Mouse (Mus musculus) c-Kit-positive CD71-positive TER-119-negative erythroid progenitor cells, embryonic 14.5 days (primary cell): Measurements from ENCODE around the gene BC100530.
"Not testable (repeated sequence)": the region's sequence is repeated elsewhere in the genome, so short reads cannot be mapped to it uniquely, and the experiment has no call there.

Experiments used
- DNase-seq: peaks from one replicate; pipeline ENCODE4 v3.0.0-alpha.2; 2013; ENCODE audit warnings: low read depth

The BC100530 gene

DNA sequence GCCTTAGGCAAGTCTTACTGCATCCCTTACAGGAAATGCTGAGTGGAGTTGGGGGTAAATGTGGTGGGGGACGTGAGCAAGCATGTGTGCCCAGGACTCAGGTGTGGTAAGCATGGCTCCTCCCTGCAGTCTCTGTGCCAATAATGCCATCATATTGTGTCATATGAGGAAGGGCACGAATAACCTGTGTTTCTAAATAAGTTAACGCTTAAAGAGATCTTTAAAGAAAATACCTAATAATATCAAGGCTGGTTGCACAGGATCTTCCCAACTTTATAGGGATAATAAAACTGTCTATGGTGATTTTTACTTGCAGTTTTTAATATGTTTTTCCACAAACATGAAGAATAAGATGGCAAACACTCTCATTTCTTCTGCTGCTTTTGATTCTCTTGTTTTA is at the start of gene BC100530:
BC100530 (minus strand) TSS at position 101 of the 400 bp plus-strand sequence.
- not testable (repeated sequence) for DNase-seq

DNA sequence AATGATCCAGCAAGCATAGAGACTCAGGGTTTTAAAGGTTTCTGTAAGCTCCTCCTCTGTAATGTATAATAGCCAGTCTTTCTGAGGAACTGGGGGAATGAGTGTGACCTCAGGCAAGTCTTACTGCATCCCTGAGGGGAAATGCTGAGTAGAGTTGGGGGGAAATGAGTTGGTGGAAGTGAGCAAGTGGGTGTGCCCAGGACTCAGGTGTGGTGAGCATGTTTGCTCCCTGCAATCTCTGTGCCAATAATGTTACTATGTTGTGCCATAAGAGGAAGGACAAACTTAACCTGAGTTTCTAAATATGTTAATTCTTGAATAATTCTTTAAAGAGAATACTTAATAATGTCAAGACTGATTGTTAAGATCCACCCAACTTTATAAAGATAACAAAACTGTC is 40.8 kb upstream of the BC100530 start, which contains the start of gene Stfa2:
Stfa2 (minus strand) TSS at position 101 of the 400 bp plus-strand sequence.
- no peak for DNase-seq

DNA sequence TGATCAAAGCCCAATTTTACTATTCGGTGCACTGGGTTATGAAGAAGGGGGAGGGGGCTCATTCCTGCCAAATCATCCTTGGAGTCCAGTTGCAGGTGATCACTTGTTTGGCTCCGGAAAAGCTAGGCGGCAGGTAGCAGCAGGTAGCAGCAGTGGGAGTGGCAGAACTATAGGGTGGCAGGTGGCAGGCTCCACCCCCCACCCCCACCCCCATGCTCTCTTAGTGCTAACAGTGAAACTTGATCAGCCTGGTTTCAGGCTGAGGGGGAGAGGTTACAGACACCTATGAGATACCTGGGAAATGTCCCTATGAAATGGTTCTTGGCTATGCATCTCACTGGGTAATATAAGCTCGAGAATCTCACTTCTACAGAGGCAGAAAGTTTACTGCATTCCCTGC is 21.5 kb upstream of the BC100530 start:
- DNase-seq: no peak

DNA sequence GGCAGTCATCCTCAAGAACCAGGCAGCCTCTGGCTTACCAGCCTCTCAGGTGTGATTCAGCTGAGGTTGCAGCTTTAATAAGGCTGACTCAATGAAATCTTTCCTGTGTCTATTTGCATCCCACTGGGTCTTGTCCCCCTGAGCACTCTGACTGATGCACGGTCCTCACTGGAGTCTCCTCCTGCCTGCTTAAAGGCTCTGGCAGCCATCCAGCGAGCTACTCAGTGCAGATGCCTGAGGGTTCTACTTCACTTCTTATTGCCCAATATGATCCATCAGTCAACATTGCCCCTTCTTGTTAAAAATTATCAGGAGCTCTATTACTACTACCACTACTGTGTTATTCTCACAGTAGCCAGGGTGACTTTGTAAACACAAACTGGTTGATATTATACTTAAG is 30.4 kb downstream of the BC100530 start:
- DNase-seq: no peak

DNA sequence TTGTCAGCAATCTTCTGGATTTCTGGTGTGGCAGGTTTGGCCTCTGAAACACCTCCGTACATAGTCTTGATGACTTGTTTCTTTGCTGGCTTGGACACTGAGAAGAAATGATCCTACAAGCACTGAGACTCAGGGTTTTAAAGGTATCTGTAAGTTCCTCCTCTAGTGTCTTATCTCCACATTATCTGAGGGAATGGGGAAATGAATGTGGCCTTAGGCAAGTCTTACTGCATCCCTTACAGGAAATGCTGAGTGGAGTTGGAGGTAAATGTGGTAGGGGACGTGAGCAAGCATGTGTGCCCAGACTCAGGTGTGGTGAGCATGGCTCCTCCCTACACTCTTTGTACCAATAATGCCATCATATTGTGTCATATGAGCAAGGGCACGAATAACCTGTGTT is 33.3 kb downstream of the BC100530 start, which contains the start of gene BC117090:
BC117090 (minus strand) TSS at position 101 of the 400 bp plus-strand sequence.
- DNase-seq: no peak

DNA sequence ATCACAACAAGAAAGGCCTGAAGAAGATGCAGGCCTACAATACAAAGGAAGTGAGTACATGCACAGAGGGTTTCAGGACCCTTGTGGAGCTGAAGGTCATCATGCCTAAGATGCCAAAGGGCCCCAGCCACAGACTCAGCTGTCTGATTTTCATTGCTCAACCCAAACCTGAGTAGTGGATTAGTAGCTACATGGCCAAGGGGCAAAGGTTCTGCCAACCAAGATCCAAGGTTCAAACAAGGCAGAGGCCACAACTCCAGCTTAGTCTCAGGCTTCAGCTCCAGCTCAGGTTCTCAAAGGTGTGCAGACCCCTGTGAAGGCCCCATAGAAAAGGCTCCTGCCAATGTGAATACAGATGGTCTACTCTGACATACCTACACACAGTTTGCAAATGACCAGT is 48.3 kb downstream of the BC100530 start:
- DNase-seq: no peak

DNA sequence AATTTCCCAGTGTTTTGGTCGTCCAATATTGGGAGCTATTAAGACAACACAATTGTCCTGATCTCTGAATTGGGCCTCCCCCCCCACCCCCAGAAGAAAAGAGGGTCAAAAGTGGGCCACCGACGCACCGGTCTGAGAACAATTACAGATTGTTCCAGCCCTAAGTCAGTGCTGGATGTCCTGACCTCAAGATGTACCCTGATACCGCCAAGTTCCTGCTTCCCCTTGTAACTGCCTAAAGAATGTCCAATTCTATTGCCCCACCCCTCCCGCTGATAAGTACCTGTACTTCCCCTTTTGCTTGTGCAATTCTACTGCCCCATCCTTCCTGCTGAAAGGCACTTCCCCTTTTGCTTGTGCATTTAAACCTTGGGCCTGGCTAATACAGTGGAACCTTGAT is 51.4 kb downstream of the BC100530 start:
- DNase-seq: not testable (repeated sequence)
